Mouse (Mus musculus): ENCODE measurements around the gene Gm10401. TPM values are rescaled to one million over a fixed set of nuclear protein-coding genes. Genes with fewer than 3 reads are reported as not detected.
A peak's percentile ranks its signal among the peaks of the same experiment; 100 is the strongest.
"Not testable (repeated sequence)": the region's sequence is repeated elsewhere in the genome, so short reads cannot be mapped to it uniquely, and the experiment has no call there.

Gene Gm10401
- total RNA-seq, 2 experiments from 2014 or later, result not detected

DNA sequence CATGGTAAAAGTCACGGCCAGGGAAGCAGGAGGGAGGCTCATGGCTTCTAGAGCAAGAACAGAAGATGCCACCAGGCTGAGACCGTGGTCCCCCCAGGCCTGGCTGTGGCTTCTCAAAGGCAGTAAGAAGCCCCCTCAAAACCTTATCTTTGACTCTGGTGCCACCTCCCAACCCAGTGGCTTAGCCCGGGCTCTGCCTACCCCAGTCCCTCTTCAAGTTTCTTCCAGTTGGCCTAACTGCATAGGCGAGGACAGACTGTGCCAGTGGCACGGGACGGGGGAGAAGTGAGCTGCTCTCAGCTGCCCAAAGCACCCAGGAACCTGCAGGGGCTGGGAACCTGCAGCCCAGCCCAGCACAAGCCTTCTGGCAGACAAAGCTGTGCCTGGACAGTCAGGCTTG, 26.6 kb upstream of the Gm10401 start:
- intact Hi-C loops (cut with DNase I), result loop anchor here (2.0 kb wide), 3 partner anchors 34 to 110 kb away; partner anchors contain the start of genes Mlec and Pop5
- DNase-seq (ENCODE audit: low spot score in 2 of 2), result no peak

DNA sequence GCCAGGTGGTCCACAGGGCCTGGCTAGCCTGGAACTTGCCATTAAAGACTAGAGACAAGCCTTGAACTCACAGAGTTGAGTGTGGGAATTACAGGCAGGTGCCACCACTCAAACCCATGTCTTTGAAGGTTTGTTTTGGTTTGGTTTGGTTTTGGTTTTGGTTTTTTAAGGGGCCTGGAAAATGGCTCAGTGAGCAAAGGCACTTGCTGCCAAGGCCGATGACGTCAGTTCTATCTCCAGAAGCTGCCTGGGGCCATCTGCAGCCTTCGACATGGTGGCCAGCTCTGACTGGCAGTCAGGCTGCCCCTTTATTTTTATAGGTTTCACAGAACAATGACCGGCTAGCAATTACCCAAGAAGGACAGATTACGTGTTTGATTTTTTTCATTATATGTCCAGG, 22.9 kb upstream of the Gm10401 start:
- intact Hi-C loops (cut with DNase I), result no loop called here
- no peak for DNase-seq (ENCODE audit: low spot score in 2 of 2)

DNA sequence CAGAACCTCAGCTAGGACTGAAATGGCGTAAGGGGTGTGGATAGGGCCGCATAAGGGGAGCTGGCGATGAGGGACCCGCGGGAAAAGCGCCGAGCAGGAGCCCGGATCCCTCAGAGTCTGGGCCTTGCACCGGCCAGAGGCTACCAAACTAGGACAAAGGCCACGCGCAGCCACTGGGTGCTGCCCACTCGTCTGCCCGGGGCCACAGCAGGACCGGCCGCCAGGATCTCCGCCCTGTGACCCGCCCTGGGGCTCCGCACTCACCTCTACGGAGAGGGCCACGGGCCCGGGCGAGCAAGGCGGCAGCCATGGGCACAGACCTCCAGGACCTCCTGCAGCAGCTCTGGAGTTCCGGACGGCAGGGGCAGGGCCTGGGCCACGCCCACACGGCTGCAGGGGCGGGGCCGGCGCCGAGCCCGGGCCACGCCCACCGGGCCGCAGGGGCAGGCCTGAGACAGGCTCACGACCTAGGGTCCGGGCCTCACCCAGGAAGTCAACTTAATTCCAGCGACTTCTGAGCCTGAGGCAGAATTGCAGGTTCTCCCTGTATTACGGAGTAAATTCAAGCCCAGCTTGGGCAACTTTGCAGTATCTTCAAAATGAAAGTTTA, 21.0 kb upstream of the Gm10401 start, which contains the start of gene Acads:
Acads (minus strand) TSS at position 386 of the 610 bp plus-strand sequence.
- intact Hi-C loops (cut with DNase I), result no loop called here
- DNase-seq (ENCODE audit: low spot score in 2 of 2), result peak; percentile 61 to 66

DNA sequence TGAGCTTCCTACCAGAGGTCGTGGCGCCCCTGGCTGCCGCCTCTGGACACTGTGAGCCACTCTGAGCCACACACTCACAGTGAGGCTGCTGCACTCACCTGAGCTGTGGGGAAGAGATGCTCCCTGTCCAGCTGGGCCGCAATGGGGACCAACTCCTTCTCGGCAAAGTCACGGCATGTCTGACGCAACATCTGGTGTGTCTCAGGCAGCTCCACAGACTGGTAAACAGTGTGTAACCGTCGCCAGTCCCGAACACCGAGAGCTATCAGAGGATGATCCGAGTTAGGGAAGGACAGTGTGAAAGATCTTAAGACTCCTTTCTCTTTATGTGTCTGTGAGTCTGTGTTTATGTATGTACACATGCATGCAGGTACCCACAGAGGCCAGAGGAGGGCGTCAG, 19.4 kb upstream of the Gm10401 start:
- intact Hi-C loops (cut with DNase I), result no loop called here
- DNase-seq (ENCODE audit: low spot score in 2 of 2), result no peak

DNA sequence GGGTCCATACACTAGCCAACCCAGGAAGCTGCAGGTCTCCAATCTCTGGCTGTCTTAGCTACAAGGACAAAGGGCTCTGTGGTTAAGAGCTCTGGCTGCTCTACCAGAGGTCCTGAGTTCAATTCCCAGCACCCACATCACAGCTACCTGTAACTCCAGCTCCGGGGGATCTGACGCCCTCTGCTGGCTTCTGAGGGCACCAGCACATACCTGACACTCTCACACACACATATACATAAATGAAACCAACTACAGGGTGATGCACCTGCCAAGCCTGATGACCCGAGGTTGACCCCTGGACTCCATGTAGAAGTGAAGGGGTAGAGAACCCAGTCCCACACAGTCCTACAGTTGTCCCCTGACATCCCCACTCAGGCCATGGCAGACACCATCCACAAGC, 18.3 kb upstream of the Gm10401 start:
- intact Hi-C loops (cut with DNase I), result no loop called here
- no peak for DNase-seq (ENCODE audit: low spot score in 2 of 2)

DNA sequence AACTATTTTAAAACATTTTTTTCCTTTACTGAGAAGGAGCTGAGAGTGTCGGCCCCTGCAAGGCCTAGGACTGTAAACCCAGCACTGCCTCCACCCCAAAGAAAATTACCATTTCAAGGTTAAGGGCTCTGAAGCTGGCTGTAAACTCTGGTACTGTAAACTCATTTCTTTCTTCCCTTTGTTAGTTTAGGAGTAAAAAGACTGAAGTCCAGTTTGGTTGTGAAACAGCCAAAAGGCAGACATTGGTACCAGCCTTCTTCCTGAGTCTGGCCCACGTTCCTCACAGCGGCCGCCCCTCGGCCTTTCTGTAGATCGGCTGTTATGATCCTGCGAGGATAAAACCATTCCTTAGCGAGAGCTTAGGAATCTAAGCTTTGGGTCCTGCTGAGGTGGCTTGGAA, 16.4 kb upstream of the Gm10401 start:
- no peak for DNase-seq (ENCODE audit: low spot score in 2 of 2)
- intact Hi-C loops (cut with DNase I), result no loop called here

DNA sequence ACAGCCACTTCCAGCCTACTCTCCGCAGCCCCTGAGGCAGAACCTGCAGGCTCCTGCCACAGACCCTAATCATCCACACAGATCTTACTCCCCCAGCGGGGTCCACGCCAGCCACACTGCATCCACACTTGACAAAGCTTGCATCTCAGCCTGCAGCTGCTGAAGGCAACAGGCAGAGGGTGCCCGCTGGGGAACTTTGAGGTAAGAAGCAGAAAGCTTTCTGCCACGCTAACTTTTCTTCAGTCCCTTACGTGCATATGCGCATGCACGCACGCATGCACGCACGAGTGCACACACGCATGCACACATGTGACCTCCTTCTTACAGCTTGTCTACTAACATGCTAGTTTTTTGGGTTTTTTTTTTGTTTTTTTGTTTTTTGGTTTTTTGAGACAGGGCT, 15.1 kb upstream of the Gm10401 start:
- no peak for DNase-seq (ENCODE audit: low spot score in 2 of 2)
- intact Hi-C loops (cut with DNase I), result no loop called here

DNA sequence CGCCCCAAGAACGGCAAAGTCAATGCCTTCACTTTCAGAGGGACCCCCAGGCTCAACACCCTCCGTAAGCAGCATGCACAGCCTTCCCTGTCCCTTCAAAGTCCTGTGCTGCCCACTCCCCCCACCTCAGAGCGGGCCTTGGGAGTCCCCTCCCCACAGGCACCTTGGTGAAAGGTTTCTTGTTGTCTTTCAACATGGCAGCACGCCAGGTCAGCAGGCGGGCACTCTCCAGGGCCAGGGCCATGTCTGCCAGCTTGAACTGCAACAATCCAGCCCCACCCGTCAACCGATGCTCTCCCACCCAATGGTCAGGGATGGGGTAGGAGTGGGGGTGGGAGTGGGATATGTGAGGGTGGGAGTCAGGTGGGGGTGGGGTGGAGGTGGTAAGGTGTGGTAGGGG, 13.1 kb upstream of the Gm10401 start:
- DNase-seq (ENCODE audit: low spot score in 2 of 2), result no peak
- intact Hi-C loops (cut with DNase I), result no loop called here

DNA sequence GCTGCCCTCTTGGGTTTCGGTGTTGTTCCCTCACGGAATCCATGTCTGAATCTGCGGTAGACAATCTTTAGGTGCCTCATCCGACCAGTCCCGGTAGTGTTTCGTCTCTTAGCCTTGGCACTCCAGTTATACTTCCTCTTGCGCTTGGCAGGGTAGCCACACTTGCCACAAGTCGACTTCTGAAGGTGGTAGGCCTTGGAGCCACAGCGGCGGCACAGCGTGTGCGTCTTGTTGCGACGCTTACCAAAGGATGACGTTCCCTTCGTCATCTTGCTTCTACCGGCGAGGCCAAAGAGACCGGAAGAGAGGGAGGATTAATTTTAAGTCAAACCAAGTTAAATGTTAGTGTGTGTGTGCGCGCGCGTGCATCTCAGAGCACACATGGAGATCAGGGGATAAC, 5.2 kb upstream of the Gm10401 start:
- DNase-seq (ENCODE audit: low spot score in 2 of 2), result not testable (repeated sequence)
- intact Hi-C loops (cut with DNase I), result loop anchor here (10.0 kb wide), 1 partner anchor 118 kb away; no protein-coding TSS in a partner anchor

DNA sequence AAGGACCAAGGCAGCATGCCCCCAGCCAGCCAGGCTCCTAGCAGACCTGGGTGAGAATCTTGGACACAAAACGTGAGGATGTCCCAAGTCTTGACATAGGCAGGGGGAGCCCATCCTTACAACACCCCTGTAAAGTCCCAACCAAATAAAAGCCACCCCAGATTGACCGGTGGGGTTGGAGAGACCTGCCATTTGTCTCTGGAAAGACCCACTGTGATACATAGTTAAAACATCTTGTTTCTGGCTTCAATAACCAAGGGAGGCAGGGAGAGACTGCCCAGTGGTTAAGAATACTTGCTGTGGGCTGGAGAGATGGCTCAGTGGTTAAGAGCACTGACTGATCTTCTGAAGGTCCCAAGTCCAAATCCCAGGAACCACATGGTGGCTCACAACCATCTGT, 4.1 kb upstream of the Gm10401 start:
- intact Hi-C loops (cut with DNase I), result loop anchor here (10.0 kb wide), 1 partner anchor 117 kb away; no protein-coding TSS in a partner anchor
- DNase-seq (ENCODE audit: low spot score in 2 of 2), result no peak

DNA sequence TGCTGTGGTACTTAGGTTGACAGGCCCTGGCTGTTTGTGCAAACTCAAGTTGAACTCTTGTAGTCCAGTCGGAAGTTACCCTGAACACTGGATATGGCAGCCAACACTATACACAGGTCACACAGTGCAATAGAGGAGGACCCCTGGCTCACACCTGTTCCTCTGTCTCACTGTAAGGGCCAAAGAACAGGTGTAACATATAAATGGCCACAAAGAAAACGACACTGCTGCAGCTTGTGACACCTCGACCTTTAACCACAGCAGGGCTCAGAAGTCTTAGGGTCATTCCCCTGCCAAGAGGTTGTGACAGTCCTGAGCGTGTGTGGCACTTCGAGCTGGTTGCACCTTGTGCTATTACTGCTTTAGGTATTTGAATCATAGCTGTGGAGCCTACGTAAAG, 2.4 kb upstream of the Gm10401 start:
- no peak for DNase-seq (ENCODE audit: low spot score in 2 of 2)
- intact Hi-C loops (cut with DNase I), result loop anchor here (10.0 kb wide), 1 partner anchor 116 kb away; no protein-coding TSS in a partner anchor

DNA sequence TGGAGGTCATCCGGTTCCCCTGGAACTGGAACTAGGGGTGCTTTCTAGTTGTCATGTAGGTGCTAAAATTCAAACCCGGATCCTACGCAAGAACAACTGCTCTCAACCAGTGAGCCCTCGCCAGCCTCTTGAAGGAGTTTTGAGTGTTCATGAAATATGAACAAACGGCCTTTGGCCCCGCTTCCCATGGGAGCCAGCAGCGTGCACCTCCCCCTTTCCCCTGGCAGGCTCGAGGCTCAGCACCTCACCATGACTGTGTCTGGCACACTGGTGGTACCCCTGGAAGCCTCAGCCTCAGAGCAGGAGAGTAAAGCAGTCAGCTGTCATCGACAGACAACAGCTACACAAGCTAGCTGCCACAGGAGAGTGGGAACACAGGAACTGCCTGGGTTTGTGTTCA, 1.9 kb upstream of the Gm10401 start:
- intact Hi-C loops (cut with DNase I), result loop anchor here (10.0 kb wide), 1 partner anchor 115 kb away; no protein-coding TSS in a partner anchor
- DNase-seq (ENCODE audit: low spot score in 2 of 2), result no peak

DNA sequence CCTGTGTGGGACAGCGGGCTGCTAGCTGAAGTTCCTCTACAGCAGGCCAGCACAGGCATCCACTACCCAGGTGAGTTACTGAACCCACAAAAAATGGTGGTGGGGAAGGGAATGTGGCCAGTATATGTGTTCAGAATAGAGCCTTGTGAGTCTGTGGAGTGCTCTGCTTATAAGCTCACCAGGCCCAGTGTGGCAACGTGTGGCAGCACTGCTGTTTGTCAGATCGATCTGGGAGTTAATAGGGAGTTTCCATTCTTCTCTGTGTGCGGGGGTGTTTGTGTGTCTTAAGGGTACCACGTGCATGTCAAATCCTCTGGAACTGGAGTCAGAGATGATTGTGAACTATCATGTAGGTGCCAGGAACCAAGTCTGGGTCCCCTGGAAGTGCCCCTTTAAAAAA, 1.4 kb upstream of the Gm10401 start:
- no peak for DNase-seq (ENCODE audit: low spot score in 2 of 2)
- intact Hi-C loops (cut with DNase I), result no loop called here

DNA sequence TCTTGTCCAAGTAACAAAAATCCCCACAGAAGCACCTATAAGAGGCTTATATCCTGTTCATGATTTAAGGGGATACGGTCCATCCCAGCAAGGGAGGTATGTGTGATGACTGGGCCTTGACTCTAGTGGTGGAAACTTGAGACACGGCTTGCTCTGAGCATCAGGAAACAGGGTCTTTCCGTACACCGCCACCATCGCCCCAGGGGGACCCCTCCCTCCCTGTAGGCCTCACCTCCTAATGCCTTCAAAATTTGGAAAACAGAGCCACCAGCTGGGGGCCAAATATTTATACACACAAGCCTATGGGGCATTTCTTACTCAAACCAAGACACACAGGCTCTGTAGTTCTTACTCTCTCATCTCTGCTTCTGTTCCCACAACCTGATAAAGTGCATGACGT, 6.3 kb downstream of the Gm10401 start:
- no peak for DNase-seq (ENCODE audit: low spot score in 2 of 2)
- intact Hi-C loops (cut with DNase I), result no loop called here

DNA sequence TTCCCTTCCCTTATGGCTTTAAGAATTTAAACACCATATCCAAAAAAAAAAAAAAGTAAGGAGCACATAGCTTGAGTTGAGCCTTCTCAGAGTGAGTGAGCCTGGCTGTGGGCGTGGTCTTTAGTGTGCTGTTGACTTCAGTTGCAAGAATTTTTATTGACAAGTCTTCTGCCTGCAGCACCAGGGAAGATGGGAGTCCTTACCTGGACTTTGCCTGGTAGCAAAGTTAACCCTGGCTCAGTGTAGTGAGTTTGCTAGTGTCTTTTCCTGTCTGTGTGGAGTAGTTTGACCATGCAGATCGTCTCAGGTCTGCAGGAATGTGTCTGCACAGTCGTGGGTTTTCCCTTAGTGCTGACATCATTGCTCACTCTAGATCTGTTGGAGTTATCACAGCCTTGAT, 7.1 kb downstream of the Gm10401 start:
- no peak for DNase-seq (ENCODE audit: low spot score in 2 of 2)
- intact Hi-C loops (cut with DNase I), result no loop called here

DNA sequence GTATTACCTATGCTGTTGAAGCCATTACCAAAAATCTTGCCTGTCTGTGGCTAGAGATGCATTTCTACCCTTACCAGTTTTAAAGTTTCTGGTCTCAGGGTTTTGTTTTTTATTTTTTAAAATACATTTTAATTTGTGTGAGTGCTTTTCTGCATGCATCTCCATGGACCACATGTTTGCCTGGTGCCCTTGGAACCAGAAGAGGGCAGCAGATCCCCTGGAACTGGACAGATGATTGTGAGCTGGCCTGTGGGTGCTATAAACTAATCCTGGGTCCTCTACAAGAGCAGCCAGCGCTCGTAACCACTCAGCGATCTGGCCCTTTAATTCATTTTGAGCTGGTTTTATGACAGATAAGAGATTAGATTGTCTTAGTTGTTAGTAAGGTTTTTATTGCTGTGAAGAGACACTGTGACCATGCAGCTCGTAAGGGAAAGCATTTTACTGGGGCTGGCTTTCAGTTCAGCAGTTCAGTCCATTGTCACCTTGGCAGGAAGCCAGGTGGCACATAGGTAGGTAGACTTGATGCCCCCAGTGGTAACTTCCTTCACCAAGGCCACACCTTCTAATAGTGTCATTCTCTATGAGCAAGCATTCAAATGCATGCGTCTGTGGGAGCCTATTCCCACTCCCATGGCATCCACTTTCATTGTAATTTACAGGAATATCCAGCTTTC, 8.4 kb downstream of the Gm10401 start:
- intact Hi-C loops (cut with DNase I), result no loop called here
- no peak for DNase-seq (ENCODE audit: low spot score in 2 of 2)

DNA sequence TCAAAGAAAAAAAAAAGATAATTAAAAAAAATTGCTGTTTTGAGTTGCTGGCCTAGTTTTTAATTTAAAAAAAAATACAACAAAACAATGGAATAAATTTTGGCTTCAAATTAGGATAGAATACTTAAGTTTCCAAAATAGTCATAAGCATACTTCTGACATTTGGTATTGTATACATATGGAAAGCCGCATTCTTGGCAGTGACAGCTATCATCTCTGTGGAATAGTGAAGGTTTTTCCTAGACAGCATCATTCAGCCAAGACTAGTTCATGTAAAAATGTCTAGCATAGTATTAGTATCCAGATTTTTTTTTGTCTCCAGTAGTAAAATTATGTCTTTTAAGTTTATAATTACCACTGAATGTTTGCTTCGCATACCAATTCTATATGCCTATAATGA, 12.4 kb downstream of the Gm10401 start:
- intact Hi-C loops (cut with DNase I), result no loop called here
- no peak for DNase-seq (ENCODE audit: low spot score in 2 of 2)

DNA sequence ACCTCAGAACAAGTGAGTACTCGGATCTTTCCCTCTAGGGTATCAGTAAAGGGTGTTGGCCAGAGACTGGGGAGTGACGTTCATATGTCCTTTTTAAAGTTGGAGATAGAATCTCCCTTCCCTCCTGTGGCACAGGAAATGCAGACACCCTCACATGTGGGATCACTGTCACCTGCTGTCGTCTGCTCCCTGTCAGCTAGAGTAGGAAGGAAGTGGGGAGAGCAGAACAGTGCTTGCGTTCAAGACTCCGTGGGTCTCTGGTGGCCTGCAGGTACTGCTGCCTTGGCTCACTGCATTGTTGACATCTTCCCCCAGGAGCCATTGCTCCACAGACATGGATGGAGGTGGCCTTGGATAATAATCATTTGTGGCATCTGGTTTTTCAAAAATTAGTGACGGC, 14.6 kb downstream of the Gm10401 start:
- intact Hi-C loops (cut with DNase I), result loop anchor here (5.0 kb wide), 1 partner anchor 71 kb away; the partner anchor contains the start of gene Sppl3
- no peak for DNase-seq (ENCODE audit: low spot score in 2 of 2)

DNA sequence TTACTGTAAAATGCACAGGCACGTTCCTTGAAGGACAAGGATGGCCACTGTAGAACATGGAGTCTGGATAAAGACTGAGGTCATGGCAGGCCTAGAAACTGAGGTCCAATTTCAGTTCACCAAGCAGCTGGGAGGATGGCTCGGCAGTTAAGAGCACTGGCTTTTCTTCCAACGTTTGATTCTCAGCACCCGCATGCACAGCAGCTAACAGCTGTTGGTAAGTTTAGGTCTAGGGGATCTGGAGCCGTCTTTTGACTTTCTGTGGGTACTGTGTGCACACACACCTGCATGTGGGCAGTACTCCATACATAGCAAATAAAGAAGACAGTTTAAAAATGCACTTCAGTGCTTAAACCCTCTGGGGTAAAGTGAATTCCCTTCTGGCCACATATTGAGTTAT, 16.5 kb downstream of the Gm10401 start:
- no peak for DNase-seq (ENCODE audit: low spot score in 2 of 2)
- intact Hi-C loops (cut with DNase I), result loop anchor here (5.0 kb wide), 1 partner anchor 69 kb away; the partner anchor contains the start of gene Sppl3

DNA sequence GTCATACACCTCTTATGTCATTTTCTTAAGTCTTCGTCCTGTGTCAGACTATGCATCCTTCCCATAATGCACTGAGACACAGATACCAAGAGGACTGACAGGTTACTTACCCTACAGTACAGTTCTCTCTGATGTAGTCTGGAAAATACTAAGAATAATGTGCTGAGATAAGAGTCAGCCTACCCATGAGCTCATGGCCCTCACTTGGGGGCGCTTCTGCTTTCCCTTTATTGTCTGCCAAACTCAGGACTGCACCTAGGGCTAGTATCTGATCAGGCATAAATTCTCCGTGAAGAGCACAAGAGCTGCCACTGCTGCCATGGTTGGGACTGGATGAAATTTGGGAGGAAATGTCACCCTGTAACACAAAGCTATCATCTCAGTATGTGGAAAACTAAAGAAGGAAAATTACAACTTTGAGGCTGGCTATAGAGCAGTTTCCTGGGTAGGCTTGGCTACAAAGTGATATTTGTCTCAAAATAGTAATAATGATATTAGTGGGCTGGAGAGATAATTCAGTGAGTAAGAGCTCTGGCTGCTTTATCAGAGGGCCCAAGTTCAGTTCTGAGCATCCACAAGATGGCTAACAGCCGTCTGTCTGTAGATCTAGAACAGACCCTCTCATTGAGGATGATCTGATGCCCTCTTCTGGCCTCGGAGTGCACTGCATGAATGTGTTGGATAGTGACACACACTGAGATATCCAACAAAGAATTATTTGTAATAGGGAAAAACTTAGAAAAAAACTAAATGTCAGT, 21.8 kb downstream of the Gm10401 start:
- intact Hi-C loops (cut with DNase I), result loop anchor here (2.0 kb wide), 1 partner anchor 98 kb away; no protein-coding TSS in a partner anchor
- DNase-seq (ENCODE audit: low spot score in 2 of 2), result no peak

All from left cerebral cortex, postnatal 36 days (tissue).